24 mouse cellular contexts compared by ENCODE assay signal in the genomic region with DNA sequence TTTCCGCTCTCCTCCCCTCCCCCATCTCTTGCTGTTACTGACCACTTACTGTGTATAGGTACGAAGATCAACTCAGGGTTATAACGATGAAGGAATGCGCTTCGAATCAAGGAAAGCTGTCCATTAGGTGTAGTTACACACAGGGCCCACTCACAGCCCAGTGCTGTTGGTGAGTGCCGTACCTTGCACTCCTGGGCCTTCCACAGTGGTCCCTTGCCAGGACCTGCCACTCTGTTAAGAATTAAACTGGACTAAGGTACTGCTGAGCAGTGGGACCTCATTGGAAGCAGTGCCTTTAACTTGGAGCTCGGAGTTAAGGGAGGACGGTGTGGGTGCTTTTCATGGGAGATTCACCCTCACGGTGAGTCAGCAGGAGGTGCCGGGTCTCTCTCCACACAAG.
A peak's percentile ranks its signal among the peaks of the same experiment; 100 is the strongest.
DNase-seq lines count a peak whose midpoint lies in the region; ATAC-seq lines count a peak whose summit lies in the region.
"Had no signal": no experiment of that assay in that cellular context is flagged by ENCODE, and none has a peak within 500 bp of the region (broad histone marks: within the 10 kb centered on the region; RNA-seq: fewer than 3 reads in every experiment).

No protein-coding gene starts in this region.

- peaks cover 3% of the 10 kb centered on the region; the same call in 1 of the 2 replicates for H3K4me1 ChIP-seq in liver, embryonic 11.5 days (replicated peaks; ENCODE audit: control insufficient read depth, insufficient read depth, low read length)
- no peaks in the 10 kb centered on the region for H3K4me1 ChIP-seq in liver, embryonic 12.5 days
- no peaks in the 10 kb centered on the region for H3K4me1 ChIP-seq in kidney, embryonic 14.5 days (ENCODE audit: control insufficient read depth, insufficient read depth, low read length)
- H3K4me1 ChIP-seq: forebrain, embryonic 13.5 days; hindbrain, embryonic 15.5 days; megakaryocyte, embryonic 14.5 days; midbrain, embryonic 12.5 days; neural tube, embryonic 12.5 days had no signal

- no peak overlapping the region for H3K4me3 ChIP-seq in liver, embryonic 11.5 days (ENCODE audit: low read depth, low read length)
- H3K4me3 ChIP-seq in liver, embryonic 12.5 days: no peak overlapping the region
- H3K4me3 ChIP-seq in kidney, embryonic 14.5 days (ENCODE audit: low read length): no peak overlapping the region
- H3K4me3 ChIP-seq: forebrain, embryonic 13.5 days; hindbrain, embryonic 15.5 days; megakaryocyte, embryonic 14.5 days; midbrain, embryonic 12.5 days; myocyte; neural tube, embryonic 12.5 days had no signal

- H3K9ac ChIP-seq in liver, embryonic 11.5 days (ENCODE audit: low read depth, low read length): no peak overlapping the region
- no peak overlapping the region for H3K9ac ChIP-seq in liver, embryonic 12.5 days
- no peak overlapping the region for H3K9ac ChIP-seq in kidney, embryonic 14.5 days (ENCODE audit: low read depth, low read length)
- H3K9ac ChIP-seq: forebrain, embryonic 13.5 days; hindbrain, embryonic 15.5 days; midbrain, embryonic 12.5 days; neural tube, embryonic 12.5 days had no signal

- peak; percentile 2 for DNase-seq in liver, embryonic 11.5 days (ENCODE audit: low spot score)
- peak; percentile 56 for DNase-seq in kidney, postnatal 14 days
- no peak for DNase-seq in right cerebral cortex, postnatal 25 days
- no peak for DNase-seq in spleen, postnatal 14 days (ENCODE audit: low spot score in 2 of 2)
- DNase-seq: cerebellum, adult 8-10 months; cerebellum, postnatal 36 days; gastrocnemius, postnatal 10 days; layer of hippocampus, adult 9-11 months; liver; lung, postnatal 36 days; right cerebral cortex, adult 18-20 months; thymus, postnatal 14 days had no signal

- H3K4me2 ChIP-seq in liver, embryonic 11.5 days: no peak overlapping the region
- H3K4me2 ChIP-seq in liver, embryonic 12.5 days: no peak overlapping the region
- no peak overlapping the region for H3K4me2 ChIP-seq in kidney, embryonic 14.5 days (replicated peaks; ENCODE audit: low read depth, low read length)
- H3K4me2 ChIP-seq: forebrain, embryonic 13.5 days; heart, embryonic 11.5 days; hindbrain, embryonic 15.5 days; midbrain, embryonic 12.5 days; neural tube, embryonic 12.5 days had no signal

- no peak for ATAC-seq in liver, embryonic 11.5 days (replicated peaks; ENCODE audit: low FRiP score)
- no peak for ATAC-seq in liver, embryonic 12.5 days
- peak; percentile 40; the same call in 1 of the 2 replicates for ATAC-seq in kidney, embryonic 14.5 days (ENCODE audit: low FRiP score, low TSS enrichment)
- no peak for ATAC-seq in megakaryocyte progenitor cell, adult 5-6 weeks (replicated peaks; ENCODE audit: poor library complexity)
- ATAC-seq: CD4-positive, CD25-positive, alpha-beta regulatory T cell, adult 4 months; forebrain, embryonic 13.5 days; inflammation-experienced regulatory T-cells, adult 6 months had no signal

- WGBS in liver, embryonic 11.5 days: 90% methylated on average over 10 of the region's 10 CpGs
- WGBS in liver, embryonic 12.5 days (ENCODE audit: insufficient replicate concordance): 82% methylated on average over 10 of the region's 10 CpGs
- 77% methylated on average over 10 of the region's 10 CpGs for WGBS in kidney, embryonic 14.5 days

- no peaks in the 10 kb centered on the region for H3K36me3 ChIP-seq in liver, embryonic 11.5 days (ENCODE audit: control insufficient read depth, insufficient read depth, low read length)
- no peaks in the 10 kb centered on the region for H3K36me3 ChIP-seq in liver, embryonic 12.5 days
- H3K36me3 ChIP-seq in kidney, embryonic 14.5 days (ENCODE audit: control insufficient read depth, insufficient read depth, low read length): no peaks in the 10 kb centered on the region; the same call in 1 of the 2 replicates
- H3K36me3 ChIP-seq: hindbrain, embryonic 15.5 days; midbrain, embryonic 12.5 days; neural tube, embryonic 12.5 days had no signal

- no peaks in the 10 kb centered on the region for H3K9me3 ChIP-seq in liver, embryonic 11.5 days (ENCODE audit: control insufficient read depth, low read length)
- no peaks in the 10 kb centered on the region for H3K9me3 ChIP-seq in liver, embryonic 12.5 days (replicated peaks)
- H3K9me3 ChIP-seq in kidney, embryonic 14.5 days (ENCODE audit: control insufficient read depth, low read length): no peaks in the 10 kb centered on the region
- H3K9me3 ChIP-seq: forebrain, embryonic 13.5 days; hindbrain, embryonic 15.5 days; midbrain, embryonic 12.5 days; neural tube, embryonic 12.5 days had no signal

- no peaks in the 10 kb centered on the region for H3K27me3 ChIP-seq in liver, embryonic 11.5 days (replicated peaks; ENCODE audit: control insufficient read depth, insufficient read depth, low read length)
- no peaks in the 10 kb centered on the region for H3K27me3 ChIP-seq in liver, embryonic 12.5 days (replicated peaks)
- H3K27me3 ChIP-seq in kidney, embryonic 14.5 days (ENCODE audit: control insufficient read depth, insufficient read depth, low read length): no peaks in the 10 kb centered on the region
- H3K27me3 ChIP-seq: forebrain, embryonic 13.5 days; hindbrain, embryonic 15.5 days; midbrain, embryonic 12.5 days; neural tube, embryonic 12.5 days had no signal

- no peak overlapping the region for H3K27ac ChIP-seq in liver, embryonic 11.5 days (ENCODE audit: low read depth, low read length)
- H3K27ac ChIP-seq in liver, embryonic 12.5 days: no peak overlapping the region
- no peak overlapping the region for H3K27ac ChIP-seq in kidney, embryonic 14.5 days (ENCODE audit: low read depth, low read length)
- H3K27ac ChIP-seq: forebrain, embryonic 13.5 days; hindbrain, embryonic 15.5 days; midbrain, embryonic 12.5 days; neural tube, embryonic 12.5 days had no signal

Comparison
In these comparisons a context has a peak if more than half of its experiments do, and no peak if none do; other contexts are left out.
1. DNase-seq: peak in liver, embryonic 11.5 days (single experiment) and kidney, postnatal 14 days (single experiment); none in right cerebral cortex, postnatal 25 days (single experiment) and spleen, postnatal 14 days (0 of 2).